Mouse (Mus musculus) liver, embryonic 14.5 days (tissue): Measurements from ENCODE around the gene Cstf3.

Experiments
- CTCF ChIP-seq: IDR thresholded peaks from 2 replicates; pipeline ENCODE4 v1.5.1; 2016; ENCODE audit warnings: antibody characterized with exemption, low read depth, control low read depth
- EP300 ChIP-seq: IDR thresholded peaks from 2 replicates; pipeline ENCODE4 v1.6.1; 2016; ENCODE audit warnings: antibody characterized with exemption, low read depth

DNA sequence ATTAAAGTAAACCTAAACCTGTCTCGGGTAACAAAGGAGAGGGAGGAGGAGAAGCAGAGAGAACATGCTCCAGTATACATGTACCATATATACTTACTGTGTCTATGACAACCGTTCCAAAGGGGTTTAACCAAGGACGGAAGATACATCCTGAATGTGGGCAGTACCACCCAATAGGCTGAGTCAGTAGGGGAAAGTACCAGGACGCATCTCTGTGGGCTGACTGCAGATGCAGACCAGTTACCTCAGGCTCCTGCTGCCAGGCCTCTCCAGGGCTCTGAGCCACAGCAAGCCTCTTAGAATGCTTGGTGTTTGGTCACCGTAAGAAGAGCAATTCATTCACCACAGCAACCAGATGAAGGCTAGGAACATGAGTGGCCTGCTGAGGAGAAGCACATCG, 28.9 kb upstream of the Cstf3 start:
- TF ChIP-seq CTCF (no peak), EP300 (no peak)
